Mouse (Mus musculus) duodenum, adult 2 months (tissue): ENCODE measurements around the gene Gm21981. TPM values are rescaled to one million over a fixed set of nuclear protein-coding genes. Genes with fewer than 3 reads are reported as not detected.

ENCODE experiments used
- polyA plus RNA-seq: library from polyadenylated mRNA; depleted of rRNA; stranded (reverse); fragments of >200 nt; gene quantifications from 2 replicates; pipeline ENCODE4 v1.2.3, GENCODE M21; 2012; ENCODE audit warnings: low replicate concordance; rRNA removed

Gene Gm21981
- polyA plus RNA-seq, result 0.29 and 0.65 TPM in 2 replicates

DNA sequence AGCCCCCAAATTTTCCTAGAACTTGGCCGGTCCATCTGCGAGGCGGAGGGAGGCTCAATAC, at the start of gene Gm21981:
TSS of gene Gm21981 (minus strand) at position 14 of the 61 bp plus-strand sequence.

DNA sequence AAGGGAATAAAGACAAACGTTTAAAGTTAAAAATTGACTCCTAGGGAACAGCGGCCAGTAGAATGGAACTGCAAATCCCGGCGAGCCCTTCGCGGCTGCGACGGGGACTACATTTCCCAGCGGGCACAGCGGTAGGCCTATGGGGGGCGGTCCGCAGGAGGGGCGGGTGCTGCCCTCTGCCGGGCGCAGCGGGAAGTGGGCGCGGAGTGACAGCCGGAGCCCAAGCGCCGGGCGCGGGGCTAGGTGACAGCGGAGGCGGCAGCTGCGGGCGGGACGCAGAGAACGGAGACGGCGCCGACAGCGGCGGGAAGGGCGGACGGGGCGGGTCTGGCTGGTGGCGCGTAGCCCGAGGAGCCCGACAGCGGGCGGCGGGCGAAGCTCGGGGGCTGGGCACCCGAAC, 42.6 kb upstream of the Gm21981 start, which contains the start of gene Tfeb:
TSS of gene Tfeb (plus strand) at position 175 of the 400 bp plus-strand sequence.

DNA sequence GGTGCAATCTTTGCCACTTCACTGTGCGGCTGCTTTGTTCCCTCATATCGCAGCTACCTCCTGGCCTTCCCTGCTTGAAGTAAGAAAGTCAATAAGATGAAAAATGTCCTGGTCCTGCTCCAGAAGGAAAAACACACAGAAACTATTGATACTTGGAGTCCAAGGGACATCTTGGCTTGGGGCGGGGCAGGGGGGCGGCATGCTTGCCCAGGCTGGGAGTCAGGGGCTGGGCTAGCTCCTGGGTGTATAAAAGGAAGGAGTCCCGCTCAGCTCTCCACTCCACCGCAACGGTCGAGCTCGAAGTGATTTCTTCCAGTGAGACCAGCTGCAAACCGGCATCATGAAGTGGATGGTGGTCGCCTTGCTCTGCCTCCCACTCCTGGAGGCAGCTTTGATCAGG, 32.3 kb upstream of the Gm21981 start, which contains the start of gene Pgc:
TSS of gene Pgc (plus strand) at position 277 of the 400 bp plus-strand sequence.

DNA sequence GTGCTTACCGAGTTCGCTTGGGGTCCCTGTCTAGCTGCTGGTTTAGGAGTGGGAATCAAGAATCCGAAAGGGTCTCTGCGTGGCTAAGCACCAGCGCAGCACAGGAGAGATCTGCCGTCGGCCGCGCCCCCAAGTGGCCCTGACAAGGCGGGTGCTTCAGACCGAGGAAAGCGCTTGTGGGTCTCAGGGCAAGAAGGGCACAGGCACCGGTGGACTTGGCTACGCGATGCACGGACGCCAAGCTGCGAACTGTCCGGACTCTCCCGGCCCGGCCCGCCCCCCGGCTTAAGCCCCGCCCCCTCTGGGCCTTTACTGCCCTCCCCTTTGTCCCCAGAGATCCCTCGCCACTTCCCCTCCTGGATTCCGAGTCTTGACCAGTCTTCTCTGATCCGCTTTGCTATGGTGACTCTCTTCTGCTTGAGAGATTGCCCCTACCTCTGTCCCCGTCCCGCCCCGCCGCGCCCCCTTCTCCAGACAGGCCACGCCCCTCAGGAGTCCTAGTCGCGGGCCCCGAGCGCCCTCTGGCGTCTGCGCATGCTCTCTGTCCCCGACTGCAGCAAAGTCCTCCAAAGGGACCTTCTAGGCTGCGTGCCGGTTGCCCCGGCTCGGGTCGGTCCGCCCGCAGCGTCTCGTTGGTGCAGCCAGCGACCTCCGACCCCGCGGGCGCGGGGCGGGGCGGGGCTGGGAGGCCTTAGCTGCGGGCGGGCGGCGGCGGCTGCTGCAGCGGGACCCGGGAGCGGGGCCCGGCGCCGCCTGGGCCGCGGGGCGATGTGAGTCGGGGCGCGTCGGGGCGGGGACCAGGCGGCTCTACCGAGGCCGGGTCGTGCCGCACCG, 465 bp upstream of the Gm21981 start, which contains the start of gene Prickle4:
TSS of gene Prickle4 (minus strand) at position 234 of the 834 bp plus-strand sequence.

DNA sequence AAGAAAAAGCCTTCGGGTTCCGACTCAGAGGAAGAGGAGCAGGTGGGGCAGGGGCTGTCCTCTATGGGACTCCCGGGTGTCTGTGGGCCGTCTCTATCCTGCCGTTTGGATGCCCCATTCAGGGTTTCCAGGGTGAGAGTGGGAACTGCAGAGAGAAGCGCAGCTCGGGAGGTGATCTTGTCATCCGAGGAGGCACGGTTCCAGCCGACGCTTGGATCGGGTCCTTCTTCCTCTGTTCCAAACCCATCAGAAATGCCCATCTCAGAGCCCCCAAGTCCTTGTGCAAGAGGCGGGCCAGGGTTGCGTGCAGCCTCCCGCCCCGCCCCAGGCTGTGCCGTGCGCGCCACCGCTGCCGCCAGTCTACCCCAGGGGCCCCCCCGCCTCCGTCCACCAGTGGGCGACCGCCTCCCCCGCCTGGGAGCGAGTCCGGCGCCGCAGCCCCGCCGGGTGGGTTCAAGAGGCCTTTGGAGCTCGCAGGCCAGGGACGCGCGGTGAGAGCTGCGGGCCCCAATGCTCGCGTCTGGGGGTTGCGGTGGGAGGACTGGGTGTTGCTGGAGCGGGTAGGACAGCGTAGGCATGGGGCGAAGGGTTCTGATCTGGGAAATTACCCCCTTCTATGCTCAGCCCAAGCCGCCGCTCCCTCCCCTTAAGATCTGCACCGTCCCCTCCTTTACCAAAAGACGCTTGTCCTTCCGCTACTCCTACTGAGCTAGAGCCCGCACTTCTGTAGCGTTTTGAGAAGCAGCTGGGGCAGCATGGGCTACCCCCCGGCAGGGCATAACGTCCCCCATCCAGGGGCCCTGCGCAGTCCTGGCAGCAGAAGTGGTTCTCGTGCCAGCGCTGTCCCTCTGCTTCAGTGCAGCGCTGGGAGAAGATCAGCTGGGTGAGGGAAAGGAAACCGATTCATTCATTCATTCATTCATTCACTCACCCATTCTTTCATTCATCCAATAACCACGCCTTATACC, 5.4 kb downstream of the Gm21981 start, which contains the start of gene Frs3:
TSS of gene Frs3 (plus strand) at position 423 of the 968 bp plus-strand sequence.

DNA sequence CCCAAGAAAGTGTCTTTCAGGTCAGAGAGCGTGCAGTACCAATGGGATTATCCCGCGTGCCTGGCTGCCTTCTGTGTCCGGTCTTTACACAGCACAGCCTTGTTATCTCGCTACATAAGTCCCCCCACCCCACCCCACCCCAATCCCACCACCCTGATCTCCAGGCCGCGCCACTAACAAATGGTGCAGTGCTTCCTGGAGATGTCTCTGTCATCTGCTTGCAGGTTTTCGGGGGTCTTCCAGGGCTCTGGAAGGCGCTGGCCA, 6.0 kb downstream of the Gm21981 start, which contains the start of gene Tomm6:
TSS of gene Tomm6 (minus strand) at position 43 of the 264 bp plus-strand sequence.

Other genes with a start within 250 kb of the Gm21981 start
- gene Taf8, start 192.2 kb downstream of the Gm21981 start, polyA plus RNA-seq, result 7.9 and 9.1 TPM in 2 replicates
- 58.8 and 63.9 TPM in 2 replicates for gene Ccnd3, start 189.4 kb downstream of the Gm21981 start, polyA plus RNA-seq
- 3.6 and 4.3 TPM in 2 replicates for gene Bysl, start 83.0 kb downstream of the Gm21981 start, polyA plus RNA-seq
- 7.5 and 8.3 TPM in 2 replicates for gene Med20, start 82.9 kb downstream of the Gm21981 start, polyA plus RNA-seq
- 1.2 TPM in 1 of 2 replicates, not detected in the other for gene Gm20517, start 82.9 kb downstream of the Gm21981 start, polyA plus RNA-seq
- gene Usp49, start 63.8 kb downstream of the Gm21981 start, polyA plus RNA-seq, result 3.6 and 7.2 TPM in 2 replicates
- 98.8 and 100 TPM in 2 replicates for gene Tomm6, start 6.1 kb downstream of the Gm21981 start, polyA plus RNA-seq
- gene Frs3, start 5.4 kb downstream of the Gm21981 start, polyA plus RNA-seq, result 18.0 and 22.9 TPM in 2 replicates
- gene Prickle4, start 281 bp upstream of the Gm21981 start, polyA plus RNA-seq, result 0.51 and 7.3 TPM in 2 replicates
- gene Pgc, start 32.4 kb upstream of the Gm21981 start, polyA plus RNA-seq, result 29.9 and 498 TPM in 2 replicates
- 54.2 and 66.7 TPM in 2 replicates for gene Tfeb, start 42.6 kb upstream of the Gm21981 start, polyA plus RNA-seq
- 12.9 and 13.0 TPM in 2 replicates for gene Mdfi, start 140.2 kb upstream of the Gm21981 start, polyA plus RNA-seq
- 90.2 and 129 TPM in 2 replicates for gene Foxp4, start 230.2 kb upstream of the Gm21981 start, polyA plus RNA-seq